Mouse (Mus musculus): Measurements from ENCODE around the gene Plekha8. TPM values are rescaled to one million over a fixed set of nuclear protein-coding genes. Genes with fewer than 3 reads are reported as not detected.
A peak's percentile ranks its signal among the peaks of the same experiment; 100 is the strongest.

The Plekha8 gene
- polyA plus RNA-seq, 2 experiments = 12.6 to 14.0 TPM

DNA sequence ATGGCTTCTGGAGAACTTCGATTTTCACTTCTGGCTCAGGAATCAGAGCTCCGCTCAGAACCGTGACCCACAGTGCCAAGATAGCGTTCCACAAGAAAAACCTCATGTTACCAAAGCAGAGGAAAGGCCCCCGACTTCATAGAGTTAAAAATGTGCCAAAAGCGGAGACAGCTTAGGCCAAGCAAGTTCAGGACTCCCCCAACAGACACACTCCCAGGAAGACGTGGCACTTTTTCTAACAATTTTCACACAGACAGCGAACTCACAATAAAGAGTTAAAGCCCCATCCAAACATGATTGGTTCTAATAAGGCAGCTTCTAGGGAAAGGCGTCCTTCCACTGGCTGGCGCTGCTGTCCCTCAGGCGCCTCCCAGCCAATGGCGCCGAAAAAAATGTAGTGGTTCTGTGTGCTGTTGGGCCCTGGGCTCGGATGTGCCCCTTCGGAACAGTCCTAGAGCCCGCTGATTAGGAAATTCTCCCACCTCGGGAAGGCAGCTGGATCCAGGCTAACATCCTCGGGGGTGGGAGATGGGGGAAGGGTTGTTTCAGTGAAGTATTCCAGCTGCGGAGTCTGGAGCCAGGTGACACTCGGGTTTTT, 1.9 kb upstream of the Plekha8 start:
- peak overlapping the region; percentile 63 for H3K27ac ChIP-seq (replicated peaks; ENCODE audit: low read depth, low read length)
- H3K36me3 ChIP-seq (ENCODE audit: control insufficient read depth, insufficient read depth, low read length) = no peaks in the 10 kb centered on the region
- peaks cover 26% of the 10 kb centered on the region for H3K4me1 ChIP-seq (ENCODE audit: control insufficient read depth, insufficient read depth, low read length)
- peak overlapping the region; percentile 62 for H3K9ac ChIP-seq (ENCODE audit: low read depth, low read length, severe bottlenecking)
- 0 out of 2 replicates have a peak, but pooled peaks have one; percentile 38 for TF ChIP-seq POLR2A (IDR thresholded peaks at IDR 0.05; ENCODE audit: borderline replicate concordance, extremely low read depth, insufficient read depth, insufficient read length)
- peak overlapping the region; percentile 70 for H3K4me2 ChIP-seq (replicated peaks; ENCODE audit: low read depth, low read length, severe bottlenecking)
- 1% methylated on average over 20 of the region's 20 CpGs for WGBS
- H3K27me3 ChIP-seq (ENCODE audit: control insufficient read depth, insufficient read depth, low read length) = no peaks in the 10 kb centered on the region
- ATAC-seq (ENCODE audit: low FRiP score, low read depth) (peak; percentile 91), DNase-seq (ENCODE audit: low spot score) (peak; percentile 98)
- no peaks in the 10 kb centered on the region for H3K9me3 ChIP-seq (ENCODE audit: control insufficient read depth, low read length)
- H3K4me3 ChIP-seq (replicated peaks; ENCODE audit: low read length) = peak overlapping the region; percentile 54

DNA sequence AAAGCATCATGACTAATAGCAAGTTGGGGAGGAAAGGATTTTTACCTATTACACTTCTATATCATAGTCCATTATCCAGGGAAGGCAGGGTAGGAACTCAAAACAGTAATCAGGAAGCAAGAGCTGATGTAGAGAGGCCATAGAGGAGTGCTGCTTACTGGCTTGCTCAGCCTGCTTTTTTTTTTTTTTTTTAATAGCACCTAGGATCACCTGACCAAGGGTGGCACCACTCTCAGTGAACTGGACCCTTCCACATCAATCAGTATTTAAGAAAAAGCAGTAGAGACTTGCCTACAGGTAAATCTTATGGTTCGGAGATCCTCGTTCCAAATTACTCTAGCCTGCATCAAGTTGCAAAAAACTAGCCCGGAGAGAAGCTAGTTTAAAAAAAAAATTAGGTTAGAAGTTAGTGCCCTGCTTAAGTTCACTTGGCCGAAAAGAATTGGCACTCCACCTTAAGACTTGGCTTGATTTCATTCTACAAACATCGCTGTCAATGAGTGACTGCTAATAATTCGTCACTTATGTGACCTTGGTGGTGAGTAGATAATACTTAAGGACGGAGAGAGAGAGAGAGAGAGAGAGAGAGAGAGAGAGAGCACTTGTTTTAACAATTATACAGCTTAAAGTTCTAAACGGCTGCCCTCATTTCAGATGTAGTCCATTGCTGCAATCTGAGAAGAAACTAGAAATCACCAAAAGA, 994 bp upstream of the Plekha8 start:
- no peak for ATAC-seq (ENCODE audit: low FRiP score, low read depth)
- H3K9ac ChIP-seq (ENCODE audit: low read depth, low read length, severe bottlenecking) = no peak overlapping the region; the same call in 1 of the 2 replicates
- 53% methylated on average over 8 of the region's 8 CpGs for WGBS

DNA sequence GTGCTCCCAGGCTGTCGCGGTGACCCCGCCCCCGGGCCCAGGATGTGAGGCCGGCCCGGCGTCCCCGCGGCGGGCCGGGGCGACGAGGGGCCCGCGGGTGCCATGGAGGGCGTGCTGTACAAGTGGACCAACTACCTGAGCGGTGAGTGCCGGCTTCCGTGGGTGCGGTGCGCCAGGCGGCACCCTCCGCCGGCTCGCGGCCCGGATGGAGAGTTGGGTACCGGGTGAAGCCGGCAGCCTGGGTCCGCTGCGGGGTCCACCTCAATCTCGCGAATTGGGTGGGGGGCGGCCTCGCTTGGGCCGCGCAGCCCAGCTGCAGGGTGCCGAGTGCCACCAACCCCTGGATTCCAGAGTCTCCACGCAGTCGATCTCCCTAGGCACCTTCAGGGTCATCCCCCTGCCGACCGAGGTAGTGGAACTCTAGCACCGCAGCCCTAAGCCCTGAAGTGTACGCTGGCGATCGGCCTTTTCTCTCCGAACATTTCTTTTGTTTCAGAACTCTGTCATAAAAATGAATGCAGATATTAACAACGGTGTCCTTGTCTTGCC, 493 bp downstream of the Plekha8 start:
- WGBS = under 1% methylated on average over 26 of the region's 48 CpGs
- peaks cover 26% of the 10 kb centered on the region for H3K4me1 ChIP-seq (ENCODE audit: control insufficient read depth, insufficient read depth, low read length)
- no peaks in the 10 kb centered on the region for H3K9me3 ChIP-seq (ENCODE audit: control insufficient read depth, low read length)
- peak overlapping the region; percentile 88 for H3K9ac ChIP-seq (ENCODE audit: low read depth, low read length, severe bottlenecking)
- H3K27ac ChIP-seq (replicated peaks; ENCODE audit: low read depth, low read length) = peak overlapping the region; percentile 52; the same call in 1 of the 2 replicates
- DNase-seq (ENCODE audit: low spot score) (no peak), ATAC-seq (ENCODE audit: low FRiP score, low read depth) (no peak)
- no peak for TF ChIP-seq POLR2A (IDR thresholded peaks at IDR 0.05; ENCODE audit: borderline replicate concordance, extremely low read depth, insufficient read depth, insufficient read length)
- H3K4me3 ChIP-seq (replicated peaks; ENCODE audit: low read length) = peak overlapping the region; percentile 96
- H3K27me3 ChIP-seq (ENCODE audit: control insufficient read depth, insufficient read depth, low read length) = no peaks in the 10 kb centered on the region
- H3K4me2 ChIP-seq (replicated peaks; ENCODE audit: low read depth, low read length, severe bottlenecking) = peak overlapping the region; percentile 78
- H3K36me3 ChIP-seq (ENCODE audit: control insufficient read depth, insufficient read depth, low read length) = no peaks in the 10 kb centered on the region

More for the DNA sequence above, 994 bp upstream of the Plekha8 start:
- H3K9me3 ChIP-seq (ENCODE audit: control insufficient read depth, low read length) = no peaks in the 10 kb centered on the region
- H3K4me2 ChIP-seq (replicated peaks; ENCODE audit: low read depth, low read length, severe bottlenecking) = peak overlapping the region; percentile 70
- no peaks in the 10 kb centered on the region for H3K27me3 ChIP-seq (ENCODE audit: control insufficient read depth, insufficient read depth, low read length)
- H3K36me3 ChIP-seq (ENCODE audit: control insufficient read depth, insufficient read depth, low read length) = no peaks in the 10 kb centered on the region
- peaks cover 26% of the 10 kb centered on the region for H3K4me1 ChIP-seq (ENCODE audit: control insufficient read depth, insufficient read depth, low read length)
- no peak overlapping the region for H3K27ac ChIP-seq (replicated peaks; ENCODE audit: low read depth, low read length)
- no peak for TF ChIP-seq POLR2A (IDR thresholded peaks at IDR 0.05; ENCODE audit: borderline replicate concordance, extremely low read depth, insufficient read depth, insufficient read length)
- no peak for DNase-seq (ENCODE audit: low spot score)
- peak overlapping the region; percentile 96 for H3K4me3 ChIP-seq (replicated peaks; ENCODE audit: low read length)

DNA sequence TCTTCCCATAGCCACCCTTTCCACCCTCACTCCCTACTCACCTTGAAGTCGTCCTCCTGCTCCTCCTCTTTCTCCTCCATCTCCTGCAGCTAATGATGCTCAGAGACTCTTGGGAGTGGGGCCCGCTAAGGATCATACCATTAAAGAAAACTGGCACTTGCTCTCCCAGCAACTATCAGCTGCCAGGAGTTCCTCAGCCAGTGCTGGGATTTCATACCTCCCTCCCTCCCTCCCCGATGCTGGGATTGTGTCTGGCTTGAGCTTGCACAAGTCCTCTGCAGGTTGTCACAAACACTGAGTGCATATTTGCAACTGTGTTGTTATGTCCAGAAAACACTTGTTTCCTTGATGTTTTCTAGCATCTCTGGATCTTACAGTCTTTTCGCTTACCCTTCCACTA, 2.3 kb downstream of the Plekha8 start, which contains the start of gene Fkbp14:
Gene Fkbp14 (minus strand): TSS at position 101 of the 400 bp plus-strand sequence.
- WGBS = 78% methylated on average over 4 of the region's 4 CpGs
- H3K4me2 ChIP-seq (replicated peaks; ENCODE audit: low read depth, low read length, severe bottlenecking) = peak within 1 kb of the TSS; percentile 78

DNA sequence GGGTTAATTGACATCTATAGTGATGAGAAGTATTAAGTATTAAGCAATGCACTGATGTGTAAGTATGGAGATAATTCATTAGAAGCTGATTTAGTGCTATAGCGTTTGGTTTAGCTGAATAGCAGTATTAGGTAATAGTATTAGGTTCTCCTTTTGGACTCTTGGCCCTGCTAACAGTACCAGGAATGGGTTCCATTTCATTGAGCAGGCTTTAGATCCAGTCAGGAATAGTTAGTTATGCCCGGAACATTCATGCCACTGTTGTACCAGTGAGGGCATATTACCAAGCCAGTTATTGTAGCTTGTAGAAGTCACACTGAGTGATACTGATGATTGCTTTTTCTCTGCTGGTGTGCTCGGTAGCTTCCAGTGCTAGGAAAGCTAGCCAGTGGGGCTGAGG, 2.8 kb downstream of the Plekha8 start:
- 0 out of 2 replicates have a peak, but pooled peaks cover 3% of the 10 kb centered on the region for H3K36me3 ChIP-seq (ENCODE audit: control insufficient read depth, insufficient read depth, low read length)
- WGBS = 91% methylated on average over 3 of the region's 3 CpGs
- H3K4me1 ChIP-seq (ENCODE audit: control insufficient read depth, insufficient read depth, low read length) = peaks cover 12% of the 10 kb centered on the region; the same call in 1 of the 2 replicates
- no peak overlapping the region for H3K9ac ChIP-seq (ENCODE audit: low read depth, low read length, severe bottlenecking)
- DNase-seq (ENCODE audit: low spot score) (no peak), ATAC-seq (ENCODE audit: low FRiP score, low read depth) (no peak)
- TF ChIP-seq POLR2A (IDR thresholded peaks at IDR 0.05; ENCODE audit: borderline replicate concordance, extremely low read depth, insufficient read depth, insufficient read length) = no peak
- H3K4me2 ChIP-seq (replicated peaks; ENCODE audit: low read depth, low read length, severe bottlenecking) = no peak overlapping the region
- no peak overlapping the region for H3K27ac ChIP-seq (replicated peaks; ENCODE audit: low read depth, low read length)
- no peak overlapping the region for H3K4me3 ChIP-seq (replicated peaks; ENCODE audit: low read length)
- H3K27me3 ChIP-seq (ENCODE audit: control insufficient read depth, insufficient read depth, low read length) = no peaks in the 10 kb centered on the region
- H3K9me3 ChIP-seq (ENCODE audit: control insufficient read depth, low read length) = no peaks in the 10 kb centered on the region

More for the DNA sequence above, 2.3 kb downstream of the Plekha8 start, which contains the start of gene Fkbp14:
- H3K4me3 ChIP-seq (replicated peaks; ENCODE audit: low read length) = peak within 1 kb of the TSS; percentile 96
- no peaks in the 10 kb centered on the region for H3K36me3 ChIP-seq (ENCODE audit: control insufficient read depth, insufficient read depth, low read length)
- H3K27me3 ChIP-seq (ENCODE audit: control insufficient read depth, insufficient read depth, low read length) = no peaks in the 10 kb centered on the region
- H3K9me3 ChIP-seq (ENCODE audit: control insufficient read depth, low read length) = no peaks in the 10 kb centered on the region
- H3K27ac ChIP-seq (replicated peaks; ENCODE audit: low read depth, low read length) = no peak within 1 kb of the TSS
- ATAC-seq (ENCODE audit: low FRiP score, low read depth) = no peak
- no peak within 1 kb of the TSS for H3K9ac ChIP-seq (ENCODE audit: low read depth, low read length, severe bottlenecking)
- no peak for DNase-seq (ENCODE audit: low spot score)
- TF ChIP-seq POLR2A (IDR thresholded peaks at IDR 0.05; ENCODE audit: borderline replicate concordance, extremely low read depth, insufficient read depth, insufficient read length) = no peak
- peaks cover 13% of the 10 kb centered on the region for H3K4me1 ChIP-seq (ENCODE audit: control insufficient read depth, insufficient read depth, low read length)

Measured in limb, embryonic 14.5 days (tissue).